Comparison of ENCODE assay signal across 27 mouse cellular contexts in genomic region chrX:156944223-156944622, GRCm38 (mm10).
DNase-seq lines count a peak whose midpoint lies in the region; ATAC-seq and TF ChIP-seq lines count a peak whose summit lies in the region.
"Had no signal": no experiment of that assay in that cellular context is flagged by ENCODE, and none has a peak within 500 bp of the region (broad histone marks: within the 10 kb centered on the region; RNA-seq: fewer than 3 reads in every experiment).

No protein-coding gene starts in this region.

- TF ChIP-seq POLR2A in kidney, adult 2 months (IDR thresholded peaks at IDR 0.05; ENCODE audit: low read depth, low read length) = no peak
- TF ChIP-seq POLR2A in lung, adult 2 months (IDR thresholded peaks at IDR 0.05; ENCODE audit: borderline replicate concordance, extremely low read depth, low read depth, low read length) = no peak

- ATAC-seq in kidney, postnatal 0 days (replicated peaks; ENCODE audit: low FRiP score, low read depth) = no peak
- ATAC-seq in lung, embryonic 14.5 days (ENCODE audit: insufficient read depth) = peak; percentile 80
- ATAC-seq in lung, embryonic 16.5 days (ENCODE audit: low read depth) = peak; percentile 71
- ATAC-seq: CD4-positive, CD25-positive, alpha-beta regulatory T cell, adult 4 months; forebrain, embryonic 14.5 days; forebrain, embryonic 16.5 days had no signal

- H3K4me3 ChIP-seq in kidney, postnatal 0 days (replicated peaks; ENCODE audit: low read depth, low read length) = no peak overlapping the region
- no peak overlapping the region for H3K4me3 ChIP-seq in kidney, adult 2 months (ENCODE audit: insufficient read depth, low read depth, low read length)
- no peak overlapping the region for H3K4me3 ChIP-seq in lung, embryonic 14.5 days (ENCODE audit: low read depth, low read length)
- H3K4me3 ChIP-seq in lung, adult 2 months (replicated peaks; ENCODE audit: extremely low read depth, low read depth, low read length) = no peak overlapping the region
- H3K4me3 ChIP-seq in lung, embryonic 16.5 days (ENCODE audit: low read length) = no peak overlapping the region
- H3K4me3 ChIP-seq: embryonic facial prominence, embryonic 13.5 days; embryonic facial prominence, embryonic 15.5 days; erythroblast, embryonic 14.5 days; forebrain, embryonic 10.5 days; forebrain, embryonic 12.5 days had no signal

- TF ChIP-seq CTCF in kidney, postnatal 0 days (IDR thresholded peaks at IDR 0.05; ENCODE audit: low read depth) = no peak
- TF ChIP-seq CTCF in kidney, adult 2 months (conservative IDR thresholded peaks at IDR 0.05; ENCODE audit: insufficient read depth, insufficient read length, low read depth, low read length) = no peak
- TF ChIP-seq CTCF in lung, embryonic 14.5 days (IDR thresholded peaks at IDR 0.05; ENCODE audit: low read depth) = no peak
- no peak for TF ChIP-seq CTCF in lung, adult 2 months (IDR thresholded peaks at IDR 0.05; ENCODE audit: insufficient read depth, low read length)

- H3K9me3 ChIP-seq in kidney, postnatal 0 days (replicated peaks; ENCODE audit: low read length) = no peaks in the 10 kb centered on the region
- no peaks in the 10 kb centered on the region for H3K9me3 ChIP-seq in lung, embryonic 14.5 days (ENCODE audit: low read depth, low read length)
- no peaks in the 10 kb centered on the region for H3K9me3 ChIP-seq in lung, embryonic 16.5 days (ENCODE audit: control insufficient read depth, low read length)
- H3K9me3 ChIP-seq: embryonic facial prominence, embryonic 13.5 days; embryonic facial prominence, embryonic 15.5 days; forebrain, embryonic 10.5 days; forebrain, embryonic 12.5 days; G1E had no signal

- no peaks in the 10 kb centered on the region for H3K36me3 ChIP-seq in kidney, postnatal 0 days (ENCODE audit: insufficient read depth, low read length)
- H3K36me3 ChIP-seq in kidney, adult 2 months (ENCODE audit: control insufficient read depth, insufficient read depth, low read length) = no peaks in the 10 kb centered on the region
- H3K36me3 ChIP-seq in lung, embryonic 14.5 days (ENCODE audit: insufficient read depth) = no peaks in the 10 kb centered on the region
- H3K36me3 ChIP-seq in lung, embryonic 16.5 days (ENCODE audit: control insufficient read depth, insufficient read depth, low read length) = no peaks in the 10 kb centered on the region
- H3K36me3 ChIP-seq: embryonic facial prominence, embryonic 13.5 days; embryonic facial prominence, embryonic 15.5 days; forebrain, embryonic 10.5 days; forebrain, embryonic 12.5 days; G1E had no signal

- 85% methylated on average over 1 of the region's 1 CpGs for WGBS in kidney, postnatal 0 days
- WGBS in kidney, adult 2 months = 50% methylated on average over 1 of the region's 1 CpGs
- 30% methylated on average over 1 of the region's 1 CpGs for WGBS in lung, embryonic 14.5 days
- 56% methylated on average over 1 of the region's 1 CpGs for WGBS in lung, adult 2 months
- WGBS in lung, embryonic 16.5 days = 39% methylated on average over 1 of the region's 1 CpGs

- H3K4me2 ChIP-seq in kidney, postnatal 0 days (ENCODE audit: low read length) = no peak overlapping the region
- no peak overlapping the region for H3K4me2 ChIP-seq in lung, embryonic 14.5 days
- no peak overlapping the region for H3K4me2 ChIP-seq in lung, embryonic 16.5 days (ENCODE audit: low read depth, low read length)
- H3K4me2 ChIP-seq: embryonic facial prominence, embryonic 13.5 days; embryonic facial prominence, embryonic 15.5 days; forebrain, embryonic 12.5 days had no signal

- no peaks in the 10 kb centered on the region for H3K4me1 ChIP-seq in kidney, postnatal 0 days (replicated peaks; ENCODE audit: insufficient read depth, low read length)
- no peaks in the 10 kb centered on the region for H3K4me1 ChIP-seq in kidney, adult 2 months (ENCODE audit: control insufficient read depth, insufficient read depth, low read length)
- no peaks in the 10 kb centered on the region for H3K4me1 ChIP-seq in lung, embryonic 14.5 days (ENCODE audit: insufficient read depth)
- no peaks in the 10 kb centered on the region for H3K4me1 ChIP-seq in lung, adult 2 months (ENCODE audit: control insufficient read depth, insufficient read depth, low read length)
- H3K4me1 ChIP-seq in lung, embryonic 16.5 days (replicated peaks; ENCODE audit: control insufficient read depth, insufficient read depth, low read length) = no peaks in the 10 kb centered on the region
- H3K4me1 ChIP-seq: embryonic facial prominence, embryonic 13.5 days; embryonic facial prominence, embryonic 15.5 days; forebrain, embryonic 10.5 days; forebrain, embryonic 12.5 days had no signal

- no peak overlapping the region for H3K9ac ChIP-seq in kidney, postnatal 0 days (ENCODE audit: low read depth, low read length)
- H3K9ac ChIP-seq in lung, embryonic 14.5 days = no peak overlapping the region
- no peak overlapping the region for H3K9ac ChIP-seq in lung, embryonic 16.5 days (ENCODE audit: low read length)
- H3K9ac ChIP-seq: embryonic facial prominence, embryonic 13.5 days; embryonic facial prominence, embryonic 15.5 days; forebrain, embryonic 12.5 days had no signal

- DNase-seq in kidney, postnatal 0 days (ENCODE audit: low spot score) = peak; percentile 33
- no peak for DNase-seq in kidney, adult 2 months
- DNase-seq in lung, embryonic 14.5 days = peak; percentile 56
- DNase-seq in lung, adult 2 months = no peak
- no peak for DNase-seq in lung, postnatal 36 days
- DNase-seq: adrenal gland, adult 2 months; adrenal gland, postnatal 10 days; adrenal gland, postnatal 25 days; B cell, adult 2 months; cerebellum, adult 11 months; cerebellum, adult 18-20 months; cerebellum, adult 8-10 months; cerebellum, adult 9-11 months; cerebellum, postnatal 14 days; cerebellum, postnatal 36 days; embryo, embryonic 11 days had no signal

- H3K27me3 ChIP-seq in kidney, postnatal 0 days (ENCODE audit: insufficient read depth, low read length) = no peaks in the 10 kb centered on the region
- no peaks in the 10 kb centered on the region for H3K27me3 ChIP-seq in kidney, adult 2 months (replicated peaks; ENCODE audit: control insufficient read depth, insufficient read depth, low read length)
- H3K27me3 ChIP-seq in lung, embryonic 14.5 days (ENCODE audit: insufficient read depth, low read length) = no peaks in the 10 kb centered on the region
- no peaks in the 10 kb centered on the region for H3K27me3 ChIP-seq in lung, embryonic 16.5 days (ENCODE audit: control insufficient read depth, insufficient read depth, low read depth, low read length)
- H3K27me3 ChIP-seq: CH12.LX; embryonic facial prominence, embryonic 13.5 days; embryonic facial prominence, embryonic 15.5 days; forebrain, embryonic 12.5 days had no signal

- H3K27ac ChIP-seq in kidney, postnatal 0 days = no peak overlapping the region
- no peak overlapping the region for H3K27ac ChIP-seq in kidney, adult 2 months (ENCODE audit: insufficient read depth, low read depth, low read length)
- H3K27ac ChIP-seq in lung, embryonic 14.5 days (ENCODE audit: low read depth) = no peak overlapping the region
- H3K27ac ChIP-seq in lung, embryonic 16.5 days (ENCODE audit: low read length) = no peak overlapping the region; the same call in 1 of the 2 replicates
- H3K27ac ChIP-seq: embryonic facial prominence, embryonic 13.5 days; embryonic facial prominence, embryonic 15.5 days; forebrain, embryonic 10.5 days; forebrain, embryonic 12.5 days had no signal

Comparison
In these comparisons a context has a peak if more than half of its experiments do, and no peak if none do; other contexts are left out.
1. DNase-seq: peak in kidney, postnatal 0 days (single experiment) and lung, embryonic 14.5 days (single experiment); none in kidney, adult 2 months (single experiment), lung, adult 2 months (single experiment) and lung, postnatal 36 days (single experiment).